Mouse (Mus musculus): ENCODE results near the gene Atad3a. TPM values are rescaled to one million over a fixed set of nuclear protein-coding genes. Genes with fewer than 3 reads are reported as not detected.
A peak's percentile ranks its signal among the peaks of the same experiment; 100 is the strongest.

Atad3a gene
- polyA plus RNA-seq, 1 experiment: 1.1 TPM

GRCm38 (mm10) chr4:155734951-155735702, 25.8 kb downstream of the Atad3a start:
- Histone ChIP-seq H3K4me1 (ENCODE audit: control insufficient read depth) (peaks cover 28% of the 10 kb centered on the region), H3K36me3 (ENCODE audit: control insufficient read depth) (peaks cover 44% of the 10 kb centered on the region), H3K4me3 (replicated peaks) (peak overlapping the region; percentile 75), H3K27me3 (ENCODE audit: control insufficient read depth) (peaks cover 4% of the 10 kb centered on the region; the same call in 1 of the 2 replicates), H3K9me3 (ENCODE audit: control insufficient read depth, low read length) (no peaks in the 10 kb centered on the region)
- TF ChIP-seq TAL1 (IDR thresholded peaks at IDR 0.05; ENCODE audit: low read length) (no peak), GATA1 (IDR thresholded peaks at IDR 0.05; ENCODE audit: low read length) (no peak)

- peaks cover 4% of the 10 kb centered on the region; the same call in 1 of the 2 replicates for H3K27me3 ChIP-seq (ENCODE audit: control insufficient read depth)
- H3K9me3 ChIP-seq (ENCODE audit: control insufficient read depth, low read length): no peaks in the 10 kb centered on the region
- H3K4me1 ChIP-seq (ENCODE audit: control insufficient read depth): peaks cover 26% of the 10 kb centered on the region
- H3K4me3 ChIP-seq (replicated peaks): peak within 1 kb of the TSS; percentile 75
- TF ChIP-seq TAL1 (IDR thresholded peaks at IDR 0.05; ENCODE audit: low read length) (no peak), GATA1 (IDR thresholded peaks at IDR 0.05; ENCODE audit: low read length) (no peak)
- H3K36me3 ChIP-seq (ENCODE audit: control insufficient read depth): peaks cover 45% of the 10 kb centered on the region
Observed at GRCm38 (mm10) chr4:155734350-155734941, 26.4 kb downstream of the Atad3a start, which contains the start of gene Tmem240. TSS of gene Tmem240 (plus strand) at chr4:155734800.

- H3K27me3 ChIP-seq (ENCODE audit: control insufficient read depth): peaks cover 4% of the 10 kb centered on the region; the same call in 1 of the 2 replicates
- no peak overlapping the region for H3K4me3 ChIP-seq (replicated peaks)
- peaks cover 51% of the 10 kb centered on the region for H3K36me3 ChIP-seq (ENCODE audit: control insufficient read depth)
- TF ChIP-seq TAL1 (IDR thresholded peaks at IDR 0.05; ENCODE audit: low read length): no peak
- TF ChIP-seq GATA1 (IDR thresholded peaks at IDR 0.05; ENCODE audit: low read length): no peak
- peaks cover 26% of the 10 kb centered on the region for H3K4me1 ChIP-seq (ENCODE audit: control insufficient read depth)
- H3K9me3 ChIP-seq (ENCODE audit: control insufficient read depth, low read length): no peaks in the 10 kb centered on the region
Observed at GRCm38 (mm10) chr4:155733267-155733666, 27.6 kb downstream of the Atad3a start.

GRCm38 (mm10) chr4:155727993-155728392, 32.9 kb downstream of the Atad3a start:
- no peaks in the 10 kb centered on the region for H3K9me3 ChIP-seq (ENCODE audit: control insufficient read depth, low read length)
- H3K27me3 ChIP-seq (ENCODE audit: control insufficient read depth): no peaks in the 10 kb centered on the region
- H3K4me1 ChIP-seq (ENCODE audit: control insufficient read depth): no peaks in the 10 kb centered on the region
- no peak overlapping the region for H3K4me3 ChIP-seq (replicated peaks)
- peaks cover 86% of the 10 kb centered on the region for H3K36me3 ChIP-seq (ENCODE audit: control insufficient read depth)
- TF ChIP-seq TAL1 (IDR thresholded peaks at IDR 0.05; ENCODE audit: low read length) (no peak), GATA1 (IDR thresholded peaks at IDR 0.05; ENCODE audit: low read length) (no peak)

- Histone ChIP-seq H3K4me3 (replicated peaks) (no peak overlapping the region), H3K9me3 (ENCODE audit: control insufficient read depth, low read length) (no peaks in the 10 kb centered on the region), H3K4me1 (ENCODE audit: control insufficient read depth) (peaks cover 4% of the 10 kb centered on the region; the same call in 1 of the 2 replicates), H3K27me3 (ENCODE audit: control insufficient read depth) (no peaks in the 10 kb centered on the region), H3K36me3 (ENCODE audit: control insufficient read depth) (peaks cover 71% of the 10 kb centered on the region)
- no peak for TF ChIP-seq GATA1 (IDR thresholded peaks at IDR 0.05; ENCODE audit: low read length)
- TF ChIP-seq TAL1 (IDR thresholded peaks at IDR 0.05; ENCODE audit: low read length): no peak
Observed at GRCm38 (mm10) chr4:155721668-155722083, 39.2 kb downstream of the Atad3a start.

GRCm38 (mm10) chr4:155710521-155711252, 50.2 kb downstream of the Atad3a start:
- no peaks in the 10 kb centered on the region for H3K27me3 ChIP-seq (ENCODE audit: control insufficient read depth)
- no peak overlapping the region for H3K4me3 ChIP-seq (replicated peaks)
- no peaks in the 10 kb centered on the region for H3K9me3 ChIP-seq (ENCODE audit: control insufficient read depth, low read length)
- H3K4me1 ChIP-seq (ENCODE audit: control insufficient read depth): peaks cover 45% of the 10 kb centered on the region
- TF ChIP-seq TAL1 (IDR thresholded peaks at IDR 0.05; ENCODE audit: low read length) (no peak), GATA1 (IDR thresholded peaks at IDR 0.05; ENCODE audit: low read length) (no peak)
- peaks cover 54% of the 10 kb centered on the region for H3K36me3 ChIP-seq (ENCODE audit: control insufficient read depth)

- H3K9me3 ChIP-seq (ENCODE audit: control insufficient read depth, low read length): no peaks in the 10 kb centered on the region
- peaks cover 38% of the 10 kb centered on the region for H3K36me3 ChIP-seq (ENCODE audit: control insufficient read depth)
- TF ChIP-seq TAL1 (IDR thresholded peaks at IDR 0.05; ENCODE audit: low read length) (no peak), GATA1 (IDR thresholded peaks at IDR 0.05; ENCODE audit: low read length) (no peak)
- peaks cover 51% of the 10 kb centered on the region for H3K4me1 ChIP-seq (ENCODE audit: control insufficient read depth)
- no peaks in the 10 kb centered on the region for H3K27me3 ChIP-seq (ENCODE audit: control insufficient read depth)
- H3K4me3 ChIP-seq (replicated peaks): no peak overlapping the region
Observed at GRCm38 (mm10) chr4:155708988-155709387, 51.9 kb downstream of the Atad3a start.

GRCm38 (mm10) chr4:155708582-155708981, 52.3 kb downstream of the Atad3a start:
- no peak overlapping the region for H3K4me3 ChIP-seq (replicated peaks)
- no peak for TF ChIP-seq GATA1 (IDR thresholded peaks at IDR 0.05; ENCODE audit: low read length)
- no peak for TF ChIP-seq TAL1 (IDR thresholded peaks at IDR 0.05; ENCODE audit: low read length)
- H3K9me3 ChIP-seq (ENCODE audit: control insufficient read depth, low read length): no peaks in the 10 kb centered on the region
- no peaks in the 10 kb centered on the region for H3K27me3 ChIP-seq (ENCODE audit: control insufficient read depth)
- peaks cover 36% of the 10 kb centered on the region for H3K36me3 ChIP-seq (ENCODE audit: control insufficient read depth)
- H3K4me1 ChIP-seq (ENCODE audit: control insufficient read depth): peaks cover 55% of the 10 kb centered on the region

GRCm38 (mm10) chr4:155705592-155705929, 55.3 kb downstream of the Atad3a start:
- Histone ChIP-seq H3K36me3 (ENCODE audit: control insufficient read depth) (peaks cover 27% of the 10 kb centered on the region), H3K27me3 (ENCODE audit: control insufficient read depth) (no peaks in the 10 kb centered on the region), H3K4me1 (ENCODE audit: control insufficient read depth) (peaks cover 52% of the 10 kb centered on the region), H3K9me3 (ENCODE audit: control insufficient read depth, low read length) (no peaks in the 10 kb centered on the region), H3K4me3 (replicated peaks) (peak overlapping the region; percentile 79)
- TF ChIP-seq TAL1 (IDR thresholded peaks at IDR 0.05; ENCODE audit: low read length): no peak
- no peak for TF ChIP-seq GATA1 (IDR thresholded peaks at IDR 0.05; ENCODE audit: low read length)

Measured in erythroblast, embryonic 14.5 days (primary cell).